Mouse (Mus musculus): ENCODE measurements around the gene Asb5.
"Not testable (repeated sequence)": the region's sequence is repeated elsewhere in the genome, so short reads cannot be mapped to it uniquely, and the experiment has no call there.

Asb5 gene

DNA sequence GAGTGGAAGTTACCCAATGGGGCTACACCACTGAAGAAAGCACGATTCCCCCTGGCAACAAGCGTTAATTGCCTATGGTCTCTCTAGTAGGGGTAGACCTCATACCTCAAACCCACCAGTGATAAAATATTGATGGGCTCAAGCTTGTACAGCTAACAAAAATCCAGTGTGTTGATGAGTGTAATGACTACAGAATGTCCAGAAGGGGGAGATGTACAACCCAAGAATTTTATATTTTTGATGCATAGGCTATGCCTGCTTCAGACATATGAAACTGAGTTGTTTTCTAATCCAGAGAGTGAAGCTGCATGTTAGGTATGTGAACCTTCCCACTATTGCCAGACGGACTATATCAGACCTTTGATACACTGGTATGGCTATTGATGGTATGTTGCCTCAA lies 7.9 kb downstream of the Asb5 start:
- no peak for DNase-seq (ENCODE audit: low read depth)

DNA sequence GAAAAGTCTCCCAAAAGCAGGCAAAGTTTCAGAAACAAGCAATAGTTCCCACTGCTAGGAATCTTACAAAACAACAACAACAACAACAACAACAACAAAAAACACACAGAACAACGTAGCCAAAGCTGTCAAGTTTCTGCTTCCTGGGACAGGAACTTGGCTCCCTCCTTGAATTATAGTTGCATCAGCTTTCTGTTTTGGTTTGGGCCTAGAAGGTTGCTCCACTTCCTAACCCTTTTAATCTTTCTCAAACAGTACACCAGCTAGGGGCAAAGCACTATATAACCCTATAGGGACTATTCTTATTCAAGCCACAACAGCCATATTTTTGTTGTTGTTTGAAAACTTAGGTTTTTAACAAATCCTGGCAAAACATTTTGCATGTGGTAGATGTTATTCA lies 12.0 kb downstream of the Asb5 start:
- no peak for DNase-seq (ENCODE audit: low read depth)

DNA sequence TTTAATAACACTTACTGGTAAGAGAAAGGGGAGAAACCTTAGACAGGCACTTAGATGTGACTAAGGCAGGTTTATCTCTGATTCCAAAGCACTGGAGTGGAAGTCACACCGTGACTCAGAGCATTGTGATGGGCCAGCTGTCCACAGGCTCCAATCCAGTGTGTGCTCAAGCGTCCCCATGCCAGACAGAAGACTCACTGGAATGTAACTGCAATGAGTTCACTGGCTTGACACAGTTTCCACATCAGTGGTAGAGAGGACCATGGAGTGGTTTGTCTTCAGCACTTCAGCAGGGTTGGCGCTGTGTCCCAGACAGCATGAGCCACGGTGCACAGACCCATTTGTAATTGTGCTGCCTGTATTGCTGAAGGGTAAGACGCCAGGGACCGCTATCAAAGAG lies 19.0 kb downstream of the Asb5 start:
- peak; percentile 56 for DNase-seq (ENCODE audit: low read depth)

DNA sequence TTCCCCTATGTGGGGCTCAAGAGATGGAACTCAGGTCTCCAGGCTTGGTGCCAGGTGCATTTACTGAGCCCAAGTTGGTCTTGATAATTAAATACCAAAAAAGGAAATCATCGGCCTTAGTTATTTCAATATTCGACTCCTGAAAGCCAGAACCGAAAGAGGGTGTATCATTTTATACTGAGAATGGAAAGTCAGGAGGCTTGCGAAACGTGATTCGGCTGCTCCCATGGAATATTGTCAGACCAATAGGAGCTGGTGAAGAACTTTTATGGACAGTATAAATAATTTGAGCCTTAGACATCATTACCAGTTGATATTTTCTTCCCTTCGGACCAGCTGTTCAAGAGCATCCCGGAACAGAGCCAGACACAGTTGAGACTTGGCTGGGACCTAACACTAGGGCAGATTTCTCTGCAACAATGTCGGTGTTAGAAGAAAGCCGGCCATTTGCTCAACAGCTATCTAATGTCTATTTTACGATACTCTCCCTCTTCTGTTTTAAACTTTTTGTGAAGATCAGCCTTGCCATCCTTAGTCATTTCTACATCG lies 20.7 kb downstream of the Asb5 start:
- DNase-seq (ENCODE audit: low read depth) = no peak

DNA sequence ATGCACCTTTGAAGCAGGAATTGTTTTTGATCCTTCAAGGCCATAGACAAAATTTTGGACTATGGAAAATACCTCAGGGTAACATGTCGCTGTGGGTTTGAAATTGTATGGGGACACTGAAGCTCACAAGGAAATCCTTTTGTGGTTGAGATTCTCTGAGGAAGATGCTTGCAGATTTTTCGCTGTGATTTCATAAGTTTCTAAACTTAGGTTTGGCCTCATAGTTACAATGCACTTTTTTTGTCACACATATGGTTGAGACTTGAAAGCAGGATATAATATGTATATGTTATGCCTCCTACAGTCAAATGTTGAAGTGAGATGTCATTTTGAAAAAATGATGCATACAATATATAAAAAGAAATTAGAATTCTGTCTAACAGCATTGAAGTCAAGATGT lies 25.5 kb downstream of the Asb5 start:
- no peak for DNase-seq (ENCODE audit: low read depth)

DNA sequence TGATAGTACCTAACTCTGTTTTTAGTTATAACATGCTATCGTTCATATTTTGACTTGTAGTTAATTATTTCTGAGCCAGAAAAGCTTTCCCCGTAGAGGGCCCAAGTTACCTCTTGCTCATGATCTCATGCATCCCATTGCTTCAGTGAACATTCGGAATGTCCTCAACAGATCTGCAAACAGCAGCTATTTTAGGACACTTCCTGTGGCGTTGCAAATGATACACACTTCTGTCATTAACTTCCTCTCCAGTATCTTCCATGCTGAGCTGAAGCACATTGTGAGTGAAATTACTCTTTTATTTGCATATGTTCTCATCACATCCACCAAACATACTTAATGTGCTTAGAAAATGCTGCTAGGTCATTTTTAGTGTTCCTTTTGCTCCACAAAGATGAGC lies 32.8 kb downstream of the Asb5 start:
- no peak for DNase-seq (ENCODE audit: low read depth)

DNA sequence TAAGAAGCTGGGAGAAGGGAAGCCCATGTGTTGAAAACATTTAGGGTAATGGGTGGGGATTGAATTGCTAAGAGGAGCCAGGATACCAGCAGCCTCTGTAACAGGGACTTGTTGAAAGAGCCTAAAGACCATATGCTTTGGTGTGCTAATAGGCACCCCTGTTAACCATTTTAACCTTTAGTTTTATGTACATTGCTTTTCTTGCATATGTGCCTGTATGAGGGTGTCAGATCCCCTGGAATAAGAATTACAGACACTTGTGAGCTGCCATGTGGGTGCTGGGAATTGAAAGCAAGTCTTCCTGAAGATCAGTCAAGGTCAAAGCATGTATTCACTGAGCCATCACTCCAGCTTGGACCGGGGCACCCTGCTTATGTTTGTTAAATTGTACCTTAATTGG lies 35.8 kb downstream of the Asb5 start:
- no peak for DNase-seq (ENCODE audit: low read depth)

DNA sequence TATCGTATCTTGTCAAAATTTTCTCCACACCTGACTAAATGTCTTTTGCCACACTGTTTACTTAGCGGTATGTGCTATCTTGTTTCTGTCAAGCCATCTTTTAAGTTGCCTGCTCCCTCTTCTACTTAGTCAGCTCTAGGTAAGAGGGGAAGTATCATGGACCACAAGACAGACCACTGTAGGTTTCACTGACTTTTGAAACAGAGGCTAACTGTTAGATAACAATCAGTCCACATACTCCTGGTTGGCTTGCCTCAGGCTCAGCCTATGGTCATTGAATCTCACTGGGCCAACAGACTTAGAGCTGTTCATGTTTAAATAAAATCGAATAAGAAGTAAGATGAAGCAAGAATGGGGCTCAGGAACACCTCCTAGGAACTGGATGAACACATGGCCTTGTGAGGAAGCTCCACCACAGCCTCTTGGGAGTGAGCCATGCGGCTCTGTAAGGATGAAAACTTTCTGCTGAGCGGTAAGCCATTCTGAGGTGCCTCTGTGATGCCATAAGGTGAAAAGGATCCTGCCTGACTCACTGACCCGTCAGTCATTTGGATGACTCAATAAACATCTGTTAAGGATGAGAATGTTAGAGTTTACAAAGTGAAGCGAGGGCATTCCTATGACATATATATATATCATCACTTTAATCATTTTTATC lies 36.4 kb downstream of the Asb5 start:
- no peak for DNase-seq (ENCODE audit: low read depth)

DNA sequence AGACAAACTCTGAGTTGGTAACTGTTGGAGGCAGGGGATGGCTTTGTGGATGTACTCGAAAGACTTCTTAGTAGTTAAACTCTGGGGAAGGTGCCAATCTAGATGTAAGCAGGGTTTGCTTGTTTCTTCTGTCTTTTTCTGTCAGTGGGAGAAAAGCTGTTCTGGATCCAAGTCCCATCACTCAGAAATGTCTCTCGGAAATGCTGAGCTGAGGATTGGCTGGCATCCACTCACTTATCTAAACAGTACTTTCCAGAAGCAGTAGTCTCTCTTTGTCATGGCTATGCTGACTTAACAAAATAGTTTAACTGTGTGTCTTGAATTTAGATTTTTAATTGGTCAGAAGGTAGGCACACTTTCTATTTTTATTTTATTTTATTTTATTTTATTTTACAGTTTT lies 37.8 kb downstream of the Asb5 start:
- no peak for DNase-seq (ENCODE audit: low read depth)

DNA sequence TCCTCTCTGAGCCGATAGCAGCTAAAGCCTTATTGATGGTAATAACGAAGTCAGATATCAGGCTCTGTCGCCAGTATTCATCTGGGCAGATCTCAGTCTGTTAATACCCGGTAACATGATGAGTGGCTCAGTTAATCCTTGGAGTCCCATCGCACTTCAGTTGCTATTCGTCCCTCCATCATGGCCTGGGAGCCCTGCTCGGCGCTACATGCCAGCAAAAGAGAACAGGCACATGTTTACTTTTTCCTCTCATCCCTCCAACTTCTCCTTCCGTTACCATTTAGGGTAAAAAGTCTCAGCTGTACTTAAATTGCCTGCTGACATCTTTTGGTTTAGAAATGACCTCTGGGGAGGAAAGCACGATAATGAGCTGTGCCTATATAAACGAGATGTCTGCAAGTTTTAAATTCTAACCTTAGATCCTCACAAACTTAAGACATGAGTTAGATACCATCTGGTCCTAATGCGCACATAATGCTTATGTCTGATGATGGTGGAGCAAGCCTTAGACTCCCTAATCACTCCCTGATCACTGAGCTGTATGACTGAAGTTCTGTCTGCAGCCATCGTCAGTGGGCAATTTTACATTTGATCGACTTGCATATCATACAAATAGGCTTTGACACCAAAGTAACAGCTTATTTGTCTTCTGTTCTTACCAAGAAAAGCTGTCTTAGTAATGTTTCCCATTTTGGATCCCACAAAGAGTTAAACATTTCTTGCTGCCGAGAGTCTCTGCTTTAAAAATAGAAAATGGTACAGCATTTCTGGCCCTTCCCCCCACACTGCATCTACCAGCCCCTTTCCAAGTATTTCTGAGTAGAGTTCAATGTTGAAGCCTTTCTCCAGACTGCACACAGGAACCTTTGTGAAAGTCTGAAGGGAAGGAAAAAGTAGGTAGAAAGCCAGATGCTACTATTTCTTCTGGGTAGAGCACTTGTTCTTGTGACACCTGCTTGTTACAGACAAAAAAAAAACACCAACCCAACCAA lies 41.5 kb downstream of the Asb5 start:
- DNase-seq (ENCODE audit: low read depth) = no peak

DNA sequence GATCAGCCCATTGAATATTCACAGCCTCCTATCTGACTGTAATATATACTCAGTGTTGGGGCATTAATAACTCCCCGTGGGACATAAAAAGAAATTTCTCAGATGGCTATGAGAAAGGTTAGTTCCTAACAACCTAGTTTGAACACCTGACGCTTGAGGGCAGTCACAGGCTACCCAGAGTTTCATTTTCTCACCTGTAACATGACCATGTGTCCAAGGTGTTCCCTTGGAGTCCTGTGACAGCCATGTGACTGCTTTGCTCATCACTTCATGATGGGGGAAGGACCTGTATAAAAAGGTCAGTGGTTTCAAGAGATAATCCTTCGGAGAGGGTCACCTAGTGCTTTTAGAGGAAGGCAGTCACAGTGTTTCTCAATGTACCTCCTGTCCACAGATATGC lies 52.1 kb downstream of the Asb5 start:
- DNase-seq (ENCODE audit: low read depth) = no peak

DNA sequence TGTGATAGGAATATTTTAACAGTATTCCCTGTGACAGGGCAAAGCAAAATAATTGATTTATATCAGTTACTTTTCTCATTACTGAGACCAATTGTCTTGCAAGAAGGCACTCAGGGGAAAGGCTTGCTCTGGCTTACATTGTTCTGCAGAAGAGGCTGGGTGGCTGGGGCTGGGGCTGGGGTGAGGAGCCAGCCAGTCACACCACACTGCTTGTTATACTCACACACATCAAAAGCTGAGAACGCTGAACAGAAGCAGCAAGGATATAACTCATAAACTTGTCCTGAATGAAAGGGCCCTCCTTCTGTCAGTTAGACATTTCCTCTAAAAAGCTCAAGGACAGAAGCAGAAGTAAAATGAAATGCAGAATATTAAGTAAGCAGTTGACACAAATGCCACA lies 53.5 kb downstream of the Asb5 start:
- DNase-seq (ENCODE audit: low read depth) = no peak

DNA sequence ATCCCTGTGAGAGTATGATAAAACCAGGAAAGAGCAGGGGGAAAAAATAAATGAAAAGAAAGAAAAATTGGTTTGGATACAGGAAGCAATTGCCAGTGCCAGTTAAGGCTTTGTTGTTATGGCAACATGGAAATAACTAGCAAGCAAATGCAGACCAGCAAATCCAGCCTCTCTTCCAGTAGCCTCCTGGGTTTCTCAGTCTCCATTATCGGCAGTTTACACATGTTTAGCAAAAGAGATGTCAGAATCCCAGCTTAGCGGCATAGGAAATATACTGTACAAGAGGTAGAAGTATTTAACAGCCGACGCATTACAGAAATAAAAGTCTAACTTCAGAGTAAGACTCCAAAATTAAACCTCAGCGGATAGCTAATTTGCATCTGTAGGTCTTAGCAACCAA lies 65.3 kb downstream of the Asb5 start:
- DNase-seq (ENCODE audit: low read depth) = no peak

DNA sequence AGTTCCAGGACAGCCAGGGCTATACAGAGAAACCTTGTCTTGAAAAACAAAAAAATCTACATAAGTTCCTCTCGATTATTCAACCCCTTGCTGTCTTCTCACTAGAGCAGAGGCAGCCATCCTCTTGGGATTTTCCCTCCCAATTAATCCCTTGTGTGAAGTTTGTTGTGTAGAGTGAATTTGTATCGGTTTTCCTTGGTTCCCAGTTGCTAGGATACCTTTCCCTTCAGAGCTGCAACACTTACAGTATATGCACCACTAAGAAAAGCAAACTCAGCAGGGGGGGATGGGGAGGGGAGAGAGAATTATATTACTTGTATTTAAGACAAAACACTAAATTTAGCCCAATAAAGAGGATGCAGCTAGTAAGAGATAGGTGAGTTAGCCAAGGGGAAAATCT lies 66.7 kb downstream of the Asb5 start:
- DNase-seq (ENCODE audit: low read depth) = no peak

DNA sequence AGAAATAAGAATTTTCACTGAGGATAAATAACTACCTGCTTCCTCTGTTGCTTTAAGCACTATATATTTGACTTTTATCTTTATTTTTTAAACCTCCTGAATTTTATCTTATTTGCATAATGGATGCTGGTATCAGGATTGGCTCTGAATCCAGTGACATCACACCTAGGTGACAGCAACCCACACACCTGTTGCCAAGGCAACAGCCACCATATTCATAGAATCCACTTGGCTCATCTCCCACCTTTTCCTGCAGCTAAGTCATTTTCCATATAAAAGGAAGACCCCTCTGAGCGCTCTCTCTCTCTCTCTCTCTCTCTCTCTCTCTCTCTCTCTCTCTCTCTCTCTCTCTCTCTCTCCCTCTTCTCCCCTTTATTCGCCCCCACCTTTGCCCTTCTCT lies 67.6 kb downstream of the Asb5 start:
- DNase-seq (ENCODE audit: low read depth) = no peak

DNA sequence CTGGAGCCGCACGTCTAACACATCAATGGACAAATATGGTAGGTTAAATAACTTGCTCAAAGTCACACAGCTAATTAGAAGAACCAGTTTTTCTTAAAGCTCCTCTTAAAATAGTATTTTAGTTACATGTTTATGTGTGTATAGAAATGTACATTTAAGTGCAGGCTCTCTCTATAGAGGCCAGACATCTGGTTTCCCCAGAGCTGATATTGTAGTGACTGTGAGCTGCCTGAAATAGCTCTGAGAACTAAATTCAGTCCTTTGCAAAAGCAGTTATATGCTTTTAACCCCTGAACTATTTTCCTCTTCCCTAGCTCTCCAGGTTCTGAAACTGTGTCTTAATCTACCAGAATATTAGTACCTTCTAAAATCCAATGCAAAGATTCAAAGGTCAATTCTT lies 68.0 kb downstream of the Asb5 start:
- DNase-seq (ENCODE audit: low read depth) = no peak

DNA sequence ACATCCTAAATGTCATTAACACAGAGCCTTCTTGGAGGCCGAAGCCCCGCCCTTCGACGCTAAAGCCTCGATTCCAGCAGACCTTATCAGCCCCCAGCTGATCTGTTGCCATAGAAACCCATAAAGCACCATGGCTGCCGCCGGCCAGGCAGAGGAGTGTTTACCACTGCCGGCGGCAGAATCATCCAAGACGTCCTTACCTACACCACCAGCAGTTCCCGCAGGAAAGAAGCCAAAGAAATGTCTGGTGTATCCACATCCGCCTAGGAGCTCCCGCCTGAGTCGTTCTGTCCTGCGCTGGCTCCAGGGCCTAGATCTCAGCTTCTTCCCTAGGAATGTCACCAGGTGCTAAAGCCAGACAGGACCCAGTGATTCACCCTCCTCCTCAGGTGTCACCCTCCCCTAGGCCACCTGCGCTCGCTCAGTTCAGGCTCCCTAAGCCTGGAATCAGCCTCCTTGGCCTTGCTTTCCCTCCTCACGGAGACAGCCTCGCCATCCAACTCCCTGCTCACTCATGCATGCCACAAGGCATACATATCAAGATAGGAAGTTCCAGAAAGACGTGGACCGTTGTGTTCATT lies 71.4 kb downstream of the Asb5 start, which contains the start of gene Spata4:
TSS of gene Spata4 (plus strand) at position 111 of the 581 bp plus-strand sequence.
- DNase-seq (ENCODE audit: low read depth) = peak; percentile 69

DNA sequence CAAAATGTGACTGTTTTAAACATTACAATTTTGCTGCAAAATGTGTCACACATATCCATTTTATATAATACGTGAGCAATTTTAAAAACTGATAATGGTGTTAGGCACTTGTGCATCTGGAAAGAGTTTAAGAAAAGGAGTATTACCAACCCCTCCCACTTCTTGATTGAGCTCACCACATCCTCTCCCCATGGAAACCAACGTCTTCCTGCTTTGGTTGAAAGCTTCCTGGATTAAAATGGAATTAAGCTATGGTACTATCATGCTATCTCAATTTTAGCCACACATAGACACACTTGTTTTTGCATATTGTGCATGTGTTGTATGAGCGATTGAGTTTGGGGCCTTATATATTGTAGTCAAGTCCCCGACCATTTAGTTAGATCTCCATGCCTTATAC lies 74.1 kb downstream of the Asb5 start:
- no peak for DNase-seq (ENCODE audit: low read depth)

DNA sequence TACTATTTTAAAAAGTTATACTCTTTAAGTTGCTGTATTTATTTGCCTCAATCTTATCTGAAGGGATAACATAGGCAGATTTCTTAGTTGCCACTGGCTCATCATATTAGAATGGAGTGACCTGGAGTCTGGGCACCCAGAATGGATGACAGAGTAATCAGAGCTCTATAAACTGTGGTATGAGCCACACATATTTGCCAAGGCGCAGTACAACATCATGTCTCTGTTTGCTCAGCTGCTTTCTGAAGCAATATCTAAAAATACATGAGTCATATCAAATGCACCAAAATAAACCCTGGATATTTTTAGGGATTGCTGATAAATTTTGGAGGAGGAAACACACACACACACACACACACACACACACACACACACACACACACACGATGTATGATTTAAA lies 80.0 kb downstream of the Asb5 start:
- DNase-seq (ENCODE audit: low read depth) = peak; percentile 80

DNA sequence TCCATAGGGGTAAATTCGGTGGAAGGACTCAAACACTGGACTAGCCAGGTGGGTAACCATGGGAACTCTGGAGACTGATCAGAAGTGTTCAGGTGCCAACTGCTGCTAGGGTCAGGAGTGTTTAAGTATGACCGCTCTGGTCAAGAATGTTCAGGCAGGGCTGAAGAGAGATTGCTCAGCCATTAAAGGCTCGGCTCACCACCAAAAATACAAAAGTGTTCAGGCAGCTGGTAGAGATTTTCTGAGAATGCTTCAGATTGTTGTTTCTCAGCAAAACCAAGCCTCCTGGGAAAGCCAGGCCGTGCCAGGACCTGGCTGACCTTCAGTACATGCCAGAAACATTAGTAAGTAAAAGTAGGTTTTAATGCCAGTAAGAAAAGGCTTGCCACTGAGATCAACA lies 80.9 kb downstream of the Asb5 start:
- peak; percentile 99 for DNase-seq (ENCODE audit: low read depth)

DNA sequence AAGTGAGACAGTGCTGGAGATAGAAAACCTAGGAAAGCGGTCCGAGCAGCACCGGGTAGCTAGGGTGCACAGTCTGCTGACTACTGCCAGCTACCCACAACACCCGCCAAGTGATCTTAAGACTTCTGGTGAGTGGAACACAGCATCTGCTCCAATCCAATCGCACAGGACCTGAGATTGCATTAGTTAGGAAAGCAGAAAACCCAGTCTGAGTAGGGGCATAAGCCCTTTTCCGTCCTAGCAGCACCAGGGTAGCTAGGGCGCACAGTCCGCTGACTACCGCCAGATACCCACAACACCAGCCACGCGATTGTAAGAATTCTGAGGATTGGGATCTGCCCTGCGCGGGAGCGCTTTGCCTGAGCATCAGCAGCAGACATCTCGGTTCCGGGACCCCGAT lies 87.3 kb downstream of the Asb5 start:
- not testable (repeated sequence) for DNase-seq (ENCODE audit: low read depth)

All from fibroblast of lung, adult 2 months (primary cell).